Mouse (Mus musculus) MEL-GATA-1-ER (cell line): ENCODE data around the gene Egln1.

Experiments
- DNase-seq: peaks from one replicate; pipeline ENCODE4 v3.0.0-alpha.2; 2012; ENCODE audit warnings: low read depth; ENCODE audit errors: extremely low read depth

Gene Egln1

GRCm38 (mm10) chr8:124860188-124860587, 88.9 kb downstream of the Egln1 start:
- no peak for DNase-seq

DNA sequence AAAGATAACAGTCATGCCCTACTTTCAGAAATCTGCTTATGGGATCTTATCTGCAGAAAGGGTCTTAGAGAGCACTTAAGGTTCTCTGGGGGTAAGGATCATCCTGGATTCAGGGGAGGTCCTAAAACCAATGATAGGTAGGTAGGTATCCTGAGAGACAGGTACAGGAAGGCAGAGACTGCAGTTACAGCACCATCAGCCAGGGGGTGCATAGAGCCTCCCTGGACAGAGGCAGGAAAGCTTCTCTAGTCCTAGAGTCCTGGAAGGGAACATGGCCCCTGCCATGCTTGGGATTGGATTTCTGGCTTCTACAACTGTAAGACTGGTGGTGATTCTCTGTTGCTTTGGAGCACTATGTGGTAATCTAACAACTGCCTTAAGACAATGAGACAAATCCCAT, 89.7 kb downstream of the Egln1 start:
- no peak for DNase-seq
